Mouse (Mus musculus): Measurements from ENCODE around the gene Klk9.

DNA sequence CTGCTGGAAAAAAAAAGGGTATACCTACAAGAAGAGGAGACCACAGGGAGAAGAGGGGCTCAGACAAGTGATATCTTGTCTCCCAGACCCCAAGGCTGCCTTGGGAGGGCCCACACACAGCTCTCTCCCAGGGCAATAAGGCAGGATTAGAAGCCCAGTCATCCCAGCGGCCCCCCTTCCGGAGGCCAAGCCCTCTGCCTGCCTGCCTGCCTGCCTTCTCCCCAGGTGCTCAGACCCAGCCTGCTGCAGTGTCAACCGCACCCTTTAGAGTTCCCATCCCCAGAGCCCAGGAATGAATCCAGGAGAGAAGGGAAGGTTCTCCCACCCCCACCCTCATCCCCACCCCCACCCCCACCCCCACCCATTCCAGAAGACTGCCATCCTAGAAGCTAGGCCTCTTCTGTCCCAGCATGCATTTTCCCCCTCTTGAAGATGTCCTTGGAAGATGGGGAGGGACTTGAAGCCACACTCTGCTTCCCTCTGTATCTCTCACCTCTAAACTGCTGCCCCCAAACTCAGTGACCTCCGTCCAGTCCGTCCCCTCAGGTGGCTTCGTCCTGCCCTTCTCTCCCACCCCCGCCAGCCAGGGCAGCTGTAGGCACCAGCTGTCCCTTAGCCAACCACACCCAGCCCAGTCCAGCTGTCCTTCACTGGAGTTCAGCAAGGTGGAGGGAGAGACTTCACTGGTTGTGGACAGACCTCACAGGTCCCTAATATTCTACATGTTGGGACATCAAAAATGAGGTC, 16.2 kb upstream of the Klk9 start:
- TF ChIP-seq EP300 (IDR thresholded peaks at IDR 0.05; ENCODE audit: low read depth) (no peak), CTCF (IDR thresholded peaks at IDR 0.05; ENCODE audit: low read depth) (no peak)
